Mouse (Mus musculus) cerebellum, adult 2 months (tissue): Measurements from ENCODE around the gene Gpcpd1.

ENCODE experiments used
- CTCF ChIP-seq: fragments of 200-500 bp; IDR thresholded peaks from 2 replicates; pipeline ENCODE4 v1.5.1; 2011; ENCODE audit warnings: low read depth, mild to moderate bottlenecking, control low read depth, low read length, moderate library complexity, borderline replicate concordance; ENCODE audit not compliant: insufficient read depth
- POLR2A ChIP-seq: fragments of 200-500 bp; IDR thresholded peaks from 2 replicates; pipeline ENCODE4 v1.6.1; 2011; ENCODE audit warnings: low read length, control low read depth, borderline replicate concordance; ENCODE audit not compliant: insufficient read depth

DNA sequence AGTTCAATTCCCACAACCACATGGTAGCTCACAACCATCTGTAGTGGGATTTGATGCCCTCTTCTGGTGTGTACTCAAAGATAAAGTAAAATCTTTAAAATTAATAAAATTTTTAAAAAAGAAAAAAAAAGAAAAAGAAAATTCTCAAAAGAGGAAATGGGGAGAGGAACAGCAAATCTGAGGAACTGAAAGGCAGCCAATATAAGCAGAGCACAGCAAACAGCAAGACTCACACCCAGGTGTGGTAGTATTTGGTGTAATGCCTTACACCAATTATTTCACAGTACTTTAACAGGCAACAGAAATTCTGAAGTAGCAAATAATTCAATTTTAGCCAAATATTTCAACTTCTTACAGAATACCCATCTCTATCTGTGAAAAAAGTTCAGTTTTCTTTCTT is 16.7 kb downstream of the Gpcpd1 start:
- TF ChIP-seq POLR2A (no peak), CTCF (no peak)
